Comparison of ENCODE assay signal across 12 mouse cellular contexts in genomic region chr13:97927376-97928134, GRCm38 (mm10).
DNase-seq lines count a peak whose midpoint lies in the region; ATAC-seq lines count a peak whose summit lies in the region.
"Had no signal": no experiment of that assay in that cellular context is flagged by ENCODE, and none has a peak within 500 bp of the region (broad histone marks: within the 10 kb centered on the region; RNA-seq: fewer than 3 reads in every experiment).

No protein-coding gene starts in this region.

- no peaks in the 10 kb centered on the region for H3K27me3 ChIP-seq in hindbrain, embryonic 10.5 days (ENCODE audit: insufficient read depth, poor library complexity, severe bottlenecking)
- no peaks in the 10 kb centered on the region for H3K27me3 ChIP-seq in hindbrain, embryonic 13.5 days
- no peaks in the 10 kb centered on the region for H3K27me3 ChIP-seq in embryonic facial prominence, embryonic 14.5 days (replicated peaks; ENCODE audit: control insufficient read depth, insufficient read depth, low read length)

- 67% methylated on average over 14 of the region's 14 CpGs for WGBS in hindbrain, embryonic 10.5 days
- 40% methylated on average over 14 of the region's 14 CpGs for WGBS in hindbrain, embryonic 13.5 days
- 34% methylated on average over 14 of the region's 14 CpGs for WGBS in embryonic facial prominence, embryonic 14.5 days

- no peak for ATAC-seq in hindbrain, embryonic 13.5 days (ENCODE audit: low FRiP score)
- ATAC-seq in embryonic facial prominence, embryonic 14.5 days (ENCODE audit: low read depth), result peak; percentile 47; the same call in 1 of the 2 replicates

- H3K36me3 ChIP-seq in hindbrain, embryonic 10.5 days, result peaks cover 6% of the 10 kb centered on the region; the same call in 1 of the 2 replicates
- peaks cover 5% of the 10 kb centered on the region for H3K36me3 ChIP-seq in hindbrain, embryonic 13.5 days
- H3K36me3 ChIP-seq in embryonic facial prominence, embryonic 14.5 days (ENCODE audit: control insufficient read depth, insufficient read depth, low read length), result 0 out of 2 replicates have a peak, but pooled peaks cover 3% of the 10 kb centered on the region
- H3K36me3 ChIP-seq: G1E; liver, embryonic 15.5 days had no signal

- H3K4me1 ChIP-seq in hindbrain, embryonic 10.5 days (replicated peaks), result peaks cover 31% of the 10 kb centered on the region
- H3K4me1 ChIP-seq in hindbrain, embryonic 13.5 days (replicated peaks), result peaks cover 19% of the 10 kb centered on the region
- peaks cover 27% of the 10 kb centered on the region for H3K4me1 ChIP-seq in embryonic facial prominence, embryonic 14.5 days (ENCODE audit: control insufficient read depth, insufficient read depth, low read length)
- H3K4me1 ChIP-seq: liver, embryonic 15.5 days had no signal

- 0 out of 2 replicates have a peak, but pooled peaks cover 3% of the 10 kb centered on the region for H3K9me3 ChIP-seq in hindbrain, embryonic 10.5 days
- no peaks in the 10 kb centered on the region for H3K9me3 ChIP-seq in hindbrain, embryonic 13.5 days
- H3K9me3 ChIP-seq in embryonic facial prominence, embryonic 14.5 days (ENCODE audit: control insufficient read depth, low read length), result no peaks in the 10 kb centered on the region
- H3K9me3 ChIP-seq: G1E; liver, embryonic 15.5 days had no signal

- no peak overlapping the region for H3K4me3 ChIP-seq in hindbrain, embryonic 10.5 days
- H3K4me3 ChIP-seq in hindbrain, embryonic 13.5 days, result no peak overlapping the region
- H3K4me3 ChIP-seq in embryonic facial prominence, embryonic 14.5 days (ENCODE audit: low read depth, low read length), result no peak overlapping the region
- H3K4me3 ChIP-seq: liver, embryonic 15.5 days had no signal

- no peak for DNase-seq in hindbrain, embryonic 10.5 days (ENCODE audit: low spot score)
- peak; percentile 83 for DNase-seq in NIH3T3 (ENCODE audit: low read depth)
- DNase-seq in embryonic facial prominence, embryonic 14.5 days (ENCODE audit: low spot score), result peak; percentile 77
- peak; percentile 71 for DNase-seq in mesoderm, embryonic 11.5 days (ENCODE audit: low read depth, low spot score)
- DNase-seq in layer of hippocampus, postnatal 25 days (ENCODE audit: extremely low spot score in 1 of 2, low spot score in 1 of 2), result no peak
- no peak for DNase-seq in frontal cortex, postnatal 10 days (ENCODE audit: low spot score in 2 of 2)
- DNase-seq in left cerebral cortex, adult 8-10 months (ENCODE audit: low spot score in 2 of 2), result no peak
- DNase-seq: cerebellum, adult 2 months; thymus, adult 2 months had no signal

- no peak overlapping the region for H3K4me2 ChIP-seq in hindbrain, embryonic 13.5 days
- H3K4me2 ChIP-seq in embryonic facial prominence, embryonic 14.5 days (ENCODE audit: low read depth, low read length), result peak overlapping the region; percentile 23
- H3K4me2 ChIP-seq: liver, embryonic 15.5 days had no signal

- H3K27ac ChIP-seq in hindbrain, embryonic 10.5 days, result 0 out of 2 replicates have a peak overlapping the region, but pooled peaks have one; percentile 53
- no peak overlapping the region for H3K27ac ChIP-seq in hindbrain, embryonic 13.5 days
- peak overlapping the region; percentile 2; the same call in 1 of the 2 replicates for H3K27ac ChIP-seq in embryonic facial prominence, embryonic 14.5 days (replicated peaks; ENCODE audit: low read depth, low read length)
- H3K27ac ChIP-seq: liver, embryonic 15.5 days had no signal

- H3K9ac ChIP-seq in hindbrain, embryonic 13.5 days, result no peak overlapping the region
- H3K9ac ChIP-seq in embryonic facial prominence, embryonic 14.5 days (ENCODE audit: low read depth, low read length), result no peak overlapping the region
- H3K9ac ChIP-seq: liver, embryonic 15.5 days had no signal

Comparison
In these comparisons a context has a peak if more than half of its experiments do, and no peak if none do; other contexts are left out.
1. DNase-seq: peak in NIH3T3 (single experiment), embryonic facial prominence, embryonic 14.5 days (single experiment) and mesoderm, embryonic 11.5 days (single experiment); none in hindbrain, embryonic 10.5 days (single experiment), layer of hippocampus, postnatal 25 days (0 of 2), frontal cortex, postnatal 10 days (0 of 2) and left cerebral cortex, adult 8-10 months (0 of 2).